Mouse (Mus musculus) forebrain, embryonic 16.5 days (tissue): ENCODE measurements around the gene Pepd. TPM values are rescaled to one million over a fixed set of nuclear protein-coding genes. Genes with fewer than 3 reads are reported as not detected.

ENCODE experiments used
- ATAC-seq: fragments of 200-750 bp; cut with Nextera tagmentation; 2 replicates; pipeline ENCODE4 v1.8.0; 2017; ENCODE audit warnings: mild to moderate bottlenecking, moderate library complexity
- H3K27ac ChIP-seq: fragments of 300-500 bp; sonication (generic); 2 replicates; pipeline ENCODE4 v1.5.1; 2014; ENCODE audit warnings: low read length, control low read depth
- H3K27me3 ChIP-seq: fragments of 300-500 bp; sonication (generic); replicated peaks from 2 replicates; pipeline ENCODE4 v1.6.1; 2014; ENCODE audit warnings: low read length; ENCODE audit not compliant: control insufficient read depth, insufficient read depth
- H3K36me3 ChIP-seq: fragments of 300-500 bp; sonication (generic); 2 replicates; pipeline ENCODE4 v1.6.1; 2014; ENCODE audit not compliant: control insufficient read depth, insufficient read depth
- H3K4me1 ChIP-seq: fragments of 300-500 bp; sonication (generic); replicated peaks from 2 replicates; pipeline ENCODE4 v1.6.1; 2014; ENCODE audit warnings: low read length; ENCODE audit not compliant: control insufficient read depth, insufficient read depth
- H3K4me2 ChIP-seq: fragments of 300-500 bp; sonication (generic); 2 replicates; pipeline ENCODE4 v1.6.1; 2014; ENCODE audit warnings: mild to moderate bottlenecking, low read length, control low read depth
- H3K4me3 ChIP-seq: fragments of 300-500 bp; sonication (generic); replicated peaks from 2 replicates; pipeline ENCODE4 v1.5.1; 2014; ENCODE audit warnings: mild to moderate bottlenecking, low read length, control low read depth
- H3K9ac ChIP-seq: fragments of 300-500 bp; sonication (generic); replicated peaks from 2 replicates; pipeline ENCODE4 v1.6.1; 2014; ENCODE audit warnings: low read depth, low read length, control low read depth
- H3K9me3 ChIP-seq: fragments of 300-500 bp; sonication (generic); 2 replicates; pipeline ENCODE4 v1.6.1; 2016; ENCODE audit warnings: low read length; ENCODE audit not compliant: control insufficient read depth
- WGBS: fragments of 180-500 bp; shearing (Covaris S2); extraction: QIAGEN DNeasy Blood & Tissue Kit; methylation state at CpG from one replicate; pipeline ENCODE4 v1.1.7; 2014; 5-methylcytosine and 5-hydroxymethylcytosine counted together
- polyA plus RNA-seq: library from polyadenylated mRNA; unstranded; fragments of >200 nt; fragmentation: Nextera tagmentation; extraction: Ambion mirVana; gene quantifications from 2 replicates; pipeline ENCODE4 v1.2.1, GENCODE M21; 2015

Pepd gene
- polyA plus RNA-seq, 1 experiment from 2014 or later, result 58.0 TPM

DNA sequence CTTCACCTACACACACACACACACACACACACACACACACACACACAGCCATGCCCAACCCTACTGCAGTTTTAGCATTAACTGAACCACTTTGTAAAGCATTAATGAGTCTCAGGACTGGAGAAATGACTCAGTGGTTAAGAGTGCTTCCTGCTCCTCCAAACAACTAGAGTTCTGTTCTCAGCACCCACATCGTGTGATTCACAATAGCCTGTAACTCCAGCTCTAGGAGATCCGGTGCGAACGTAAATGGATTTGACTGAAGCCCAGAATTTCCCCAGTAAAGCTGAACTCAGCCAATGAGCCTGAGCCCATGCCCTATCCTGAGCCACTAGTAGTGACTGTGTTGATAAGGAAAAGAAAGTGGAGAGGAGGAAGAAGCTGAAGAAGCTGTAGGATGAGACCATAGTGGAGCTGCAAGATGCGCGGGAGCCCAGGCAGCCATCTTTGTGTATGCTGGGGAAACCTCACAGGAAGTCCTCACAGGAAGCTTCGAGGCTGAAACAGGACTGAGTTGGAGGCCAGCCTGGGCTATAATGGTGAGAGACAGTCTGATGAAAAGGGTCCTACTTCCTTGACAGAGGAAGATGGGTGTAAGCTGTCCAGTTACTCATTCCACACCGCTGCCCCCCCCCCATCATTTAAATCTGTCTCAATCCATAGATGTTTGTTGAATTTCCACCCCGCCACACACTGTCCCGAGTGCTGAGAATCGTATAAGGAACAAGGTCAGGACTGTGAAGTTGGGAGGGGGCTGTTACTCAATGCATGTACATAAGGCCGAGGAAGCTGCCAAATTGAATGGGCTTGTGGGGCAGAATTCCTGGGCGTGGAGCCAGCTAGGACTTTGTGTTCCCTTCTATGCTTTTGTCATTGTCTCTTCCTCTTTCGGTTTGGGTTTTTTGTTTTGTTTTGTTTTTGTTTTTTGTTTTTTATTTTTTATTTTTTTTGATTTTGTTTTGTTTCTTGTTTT lies 152.4 kb downstream of the Pepd start:
- Histone ChIP-seq H3K9ac (no peak overlapping the region), H3K27me3 (no peaks in the 10 kb centered on the region), H3K4me1 (no peaks in the 10 kb centered on the region), H3K4me2 (no peak overlapping the region), H3K9me3 (no peaks in the 10 kb centered on the region), H3K36me3 (no peaks in the 10 kb centered on the region), H3K27ac (no peak overlapping the region), H3K4me3 (no peak overlapping the region)
- WGBS, result 59% methylated on average over 14 of the region's 14 CpGs
- no peak for ATAC-seq

DNA sequence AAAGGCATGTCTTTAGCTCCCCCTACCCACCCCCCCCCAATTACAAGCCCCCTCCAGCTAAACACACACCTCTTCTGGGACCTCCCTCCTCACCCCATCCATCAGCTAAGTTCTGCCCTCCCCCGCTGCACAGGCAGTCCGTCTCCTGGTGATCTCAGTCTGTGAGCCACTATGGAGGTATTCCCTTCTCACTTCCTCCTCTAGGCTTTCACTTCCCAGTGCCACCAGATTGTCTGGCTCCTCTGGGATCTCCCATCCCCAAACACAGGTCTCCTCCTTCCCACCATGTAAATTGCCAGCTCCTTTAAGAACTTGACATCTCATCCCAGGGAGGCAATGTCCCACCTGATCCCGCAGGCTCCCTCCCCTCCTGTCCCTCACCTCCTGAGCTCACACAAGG lies 153.8 kb downstream of the Pepd start:
- ATAC-seq, result no peak
- no peaks in the 10 kb centered on the region for H3K9me3 ChIP-seq

DNA sequence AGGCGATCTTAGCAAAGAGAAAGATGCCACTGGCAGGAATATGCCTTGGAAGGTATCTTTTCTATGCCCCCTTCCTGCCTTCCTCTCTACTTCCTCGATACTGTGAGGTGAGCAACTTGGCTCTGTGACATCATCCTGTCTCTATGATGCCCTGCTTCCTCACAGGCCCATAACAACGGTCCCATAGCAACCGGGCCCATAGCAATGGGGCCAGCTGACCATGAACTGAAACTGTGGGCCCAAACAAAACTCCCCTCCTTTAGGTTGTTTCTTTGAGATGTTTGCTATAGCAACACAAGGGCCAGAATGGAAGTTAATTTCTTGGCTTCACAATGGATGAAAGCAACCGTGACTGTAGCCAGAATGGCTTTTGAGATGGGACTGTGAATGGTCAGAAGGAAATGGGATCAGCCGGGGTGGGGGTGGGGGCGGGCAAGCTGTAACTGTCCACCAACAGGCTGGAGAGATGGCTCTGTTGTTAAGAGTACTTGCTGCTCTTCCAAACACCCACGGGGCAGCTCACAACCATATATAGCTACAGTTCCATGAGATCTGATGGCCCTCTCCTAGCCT lies 154.5 kb downstream of the Pepd start:
- H3K36me3 ChIP-seq, result no peaks in the 10 kb centered on the region
- H3K4me2 ChIP-seq, result no peak overlapping the region
- H3K4me3 ChIP-seq, result no peak overlapping the region
- no peak for ATAC-seq
- no peak overlapping the region for H3K27ac ChIP-seq
- no peak overlapping the region for H3K9ac ChIP-seq
- no peaks in the 10 kb centered on the region for H3K9me3 ChIP-seq
- H3K27me3 ChIP-seq, result no peaks in the 10 kb centered on the region
- 66% methylated on average over 8 of the region's 8 CpGs for WGBS
- no peaks in the 10 kb centered on the region for H3K4me1 ChIP-seq

More for the DNA sequence above, 153.8 kb downstream of the Pepd start:
- Histone ChIP-seq H3K36me3 (no peaks in the 10 kb centered on the region), H3K27ac (no peak overlapping the region), H3K27me3 (no peaks in the 10 kb centered on the region), H3K4me3 (no peak overlapping the region), H3K4me2 (no peak overlapping the region), H3K4me1 (no peaks in the 10 kb centered on the region), H3K9ac (no peak overlapping the region)
- WGBS, result 100% methylated on average over 2 of the region's 3 CpGs

DNA sequence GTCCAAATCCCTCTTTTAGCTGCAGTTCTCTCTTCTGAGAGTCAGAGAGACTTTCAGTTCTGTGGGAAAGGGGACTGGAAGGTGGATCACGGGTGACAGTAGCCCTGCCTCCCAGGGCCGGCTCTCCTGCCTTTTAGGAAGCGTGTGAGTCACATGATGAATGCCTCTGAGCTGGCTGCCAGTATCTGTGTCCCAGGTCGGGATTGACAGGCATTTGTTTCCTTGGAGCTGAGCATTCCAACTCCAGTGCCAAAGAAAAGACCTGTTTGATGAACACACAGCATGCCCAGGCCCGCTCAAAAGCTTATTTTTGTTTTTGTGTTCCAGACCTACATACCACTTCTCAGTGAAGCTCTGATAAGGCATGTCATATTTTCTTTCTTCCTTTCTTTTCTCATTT lies 164.5 kb downstream of the Pepd start:
- ATAC-seq, result no peak
- WGBS, result 34% methylated on average over 5 of the region's 5 CpGs

DNA sequence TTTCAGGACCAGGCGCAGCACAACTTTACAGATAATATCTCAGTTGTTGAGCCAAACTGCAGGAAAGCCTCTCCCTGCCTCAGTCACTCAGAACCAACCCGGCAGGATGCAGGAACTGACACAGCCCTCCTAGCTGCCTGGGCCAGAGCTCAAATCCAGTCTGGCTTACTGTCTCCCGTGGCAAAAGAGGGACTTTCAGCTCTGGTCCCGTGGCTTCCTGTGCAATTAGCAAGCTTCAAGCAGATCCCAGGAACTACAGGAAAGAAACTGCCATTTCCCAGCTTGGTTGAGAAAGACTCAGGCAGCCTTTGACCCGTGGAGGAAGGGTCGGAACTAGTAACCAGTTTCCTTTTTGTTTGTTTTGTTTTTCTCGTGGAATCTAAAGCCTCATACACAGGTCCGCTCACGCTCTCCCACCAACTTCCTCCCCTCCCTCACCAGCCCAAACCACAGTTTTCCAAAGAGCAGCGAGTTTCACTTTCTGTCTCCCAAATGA lies 168.7 kb downstream of the Pepd start:
- no peak overlapping the region for H3K4me2 ChIP-seq
- no peaks in the 10 kb centered on the region for H3K4me1 ChIP-seq
- H3K4me3 ChIP-seq, result no peak overlapping the region
- ATAC-seq, result no peak
- no peak overlapping the region for H3K9ac ChIP-seq
- H3K36me3 ChIP-seq, result no peaks in the 10 kb centered on the region
- peaks cover 2% of the 10 kb centered on the region; the same call in 1 of the 2 replicates for H3K27me3 ChIP-seq
- H3K9me3 ChIP-seq, result no peaks in the 10 kb centered on the region
- 46% methylated on average over 10 of the region's 10 CpGs for WGBS
- no peak overlapping the region for H3K27ac ChIP-seq

More for the DNA sequence above, 164.5 kb downstream of the Pepd start:
- H3K4me3 ChIP-seq, result no peak overlapping the region
- H3K27ac ChIP-seq, result no peak overlapping the region
- no peak overlapping the region for H3K9ac ChIP-seq
- H3K4me1 ChIP-seq, result no peaks in the 10 kb centered on the region
- no peak overlapping the region for H3K4me2 ChIP-seq
- H3K27me3 ChIP-seq, result no peaks in the 10 kb centered on the region
- no peaks in the 10 kb centered on the region for H3K9me3 ChIP-seq
- no peaks in the 10 kb centered on the region for H3K36me3 ChIP-seq

DNA sequence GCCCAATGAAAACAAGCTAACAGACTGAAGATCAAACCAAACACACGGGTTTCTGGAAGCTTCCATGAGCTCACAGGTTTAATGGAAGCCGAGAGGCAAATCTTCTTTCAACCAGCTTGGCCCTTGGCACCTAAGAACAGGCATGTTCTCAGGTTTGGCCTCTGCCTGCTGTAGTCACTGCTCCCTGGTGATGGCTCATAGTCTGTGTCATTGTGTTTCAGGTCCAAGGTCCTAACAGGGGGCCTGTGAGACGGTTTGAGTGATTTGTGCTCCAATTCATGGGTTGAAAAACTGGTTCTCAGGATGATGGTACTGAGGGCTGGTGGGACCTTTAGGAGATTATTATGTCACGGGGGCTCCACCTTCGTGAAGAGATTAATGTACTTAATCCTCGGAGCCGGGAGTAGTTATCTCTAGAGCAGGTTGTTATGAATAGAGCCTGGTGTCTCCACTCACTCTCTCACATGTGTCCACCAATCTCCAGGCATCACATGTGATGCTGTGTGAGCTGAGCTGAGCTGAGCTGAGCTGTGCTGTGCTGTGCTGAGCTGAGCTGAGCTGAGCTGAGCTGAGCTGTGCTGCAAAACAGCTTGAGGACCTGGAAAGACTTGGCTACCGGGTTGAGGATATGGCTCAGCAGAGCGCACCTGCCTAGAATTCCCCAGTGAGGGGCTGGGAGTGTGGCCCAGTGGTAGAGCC lies 169.4 kb downstream of the Pepd start:
- ATAC-seq, result no peak
- no peaks in the 10 kb centered on the region for H3K9me3 ChIP-seq
- no peaks in the 10 kb centered on the region for H3K36me3 ChIP-seq
- H3K4me2 ChIP-seq, result no peak overlapping the region
- no peak overlapping the region for H3K9ac ChIP-seq
- H3K4me1 ChIP-seq, result peaks cover 6% of the 10 kb centered on the region
- WGBS, result 76% methylated on average over 9 of the region's 9 CpGs
- H3K27ac ChIP-seq, result no peak overlapping the region
- peaks cover 2% of the 10 kb centered on the region; the same call in 1 of the 2 replicates for H3K27me3 ChIP-seq
- no peak overlapping the region for H3K4me3 ChIP-seq

DNA sequence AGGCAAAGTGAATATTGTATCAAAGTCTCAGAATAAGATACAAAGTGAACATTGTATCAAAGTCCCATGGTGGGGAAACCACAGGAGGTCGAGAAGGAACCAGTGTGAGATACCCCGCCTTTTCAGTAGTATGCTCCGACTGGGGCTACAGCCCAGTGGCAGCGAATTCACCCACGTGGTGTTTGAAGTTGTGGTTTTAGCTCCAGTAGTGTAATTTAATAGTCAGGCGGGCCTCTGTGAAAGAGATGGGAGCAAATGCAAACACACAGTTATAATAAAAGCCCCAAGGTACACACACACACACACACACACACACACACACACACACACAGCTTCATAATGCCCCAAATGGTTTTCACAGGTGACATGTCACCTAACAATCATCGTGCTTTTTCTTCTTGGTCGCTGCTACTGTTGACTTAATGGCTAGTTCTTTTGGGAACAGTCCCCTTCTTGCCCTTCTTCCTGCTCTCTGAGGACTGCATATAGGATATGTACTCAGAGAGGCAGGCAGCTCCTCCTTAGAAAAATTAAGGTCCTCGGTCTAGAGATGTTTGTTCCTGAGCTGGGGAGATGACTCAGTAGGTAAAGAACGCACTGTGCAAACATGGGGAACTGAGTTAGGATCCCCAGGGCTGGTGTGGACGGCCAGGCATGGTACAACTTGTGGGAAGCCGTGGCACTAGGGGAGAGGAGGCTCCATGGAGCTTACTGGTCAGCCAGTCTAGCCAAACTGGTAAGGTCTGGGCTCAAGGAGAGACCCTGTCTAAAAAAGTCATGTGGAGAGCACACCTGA lies 172.6 kb downstream of the Pepd start:
- H3K27me3 ChIP-seq, result peaks cover 2% of the 10 kb centered on the region; the same call in 1 of the 2 replicates
- H3K4me3 ChIP-seq, result no peak overlapping the region
- H3K4me2 ChIP-seq, result no peak overlapping the region
- H3K9ac ChIP-seq, result no peak overlapping the region
- H3K4me1 ChIP-seq, result peaks cover 11% of the 10 kb centered on the region
- no peaks in the 10 kb centered on the region for H3K36me3 ChIP-seq
- H3K9me3 ChIP-seq, result no peaks in the 10 kb centered on the region
- 83% methylated on average over 12 of the region's 12 CpGs for WGBS
- H3K27ac ChIP-seq, result no peak overlapping the region
- no peak for ATAC-seq

DNA sequence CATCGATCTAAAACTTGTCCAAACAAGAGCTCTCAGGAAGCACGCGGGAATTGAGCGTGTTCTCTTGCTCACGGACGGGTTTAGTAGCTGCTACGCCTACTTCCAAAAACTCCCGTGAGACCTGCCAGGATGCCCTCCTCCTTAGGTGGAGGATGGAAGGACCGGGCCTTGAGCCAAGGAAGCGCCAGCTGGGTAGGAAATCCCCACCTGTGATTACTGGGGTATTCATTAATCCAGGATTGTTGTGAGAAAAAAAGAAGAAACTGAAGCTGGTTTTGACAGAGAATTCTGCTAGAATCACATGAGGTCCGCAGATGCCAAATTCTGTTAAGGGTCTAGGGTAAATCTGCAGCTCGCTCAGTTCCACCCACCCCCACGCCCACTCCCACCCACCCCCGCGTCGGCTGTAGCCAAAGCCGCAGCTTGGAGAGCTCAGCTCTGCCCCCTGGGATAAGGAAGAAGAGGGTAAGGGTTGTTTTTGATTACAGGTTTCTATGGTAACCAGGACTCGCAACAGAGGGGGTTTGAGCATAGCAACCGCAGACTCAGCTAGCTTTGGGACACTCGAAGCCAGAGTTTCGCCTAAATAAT lies 174.2 kb downstream of the Pepd start:
- H3K4me3 ChIP-seq, result peak overlapping the region; percentile 33
- H3K36me3 ChIP-seq, result no peaks in the 10 kb centered on the region
- ATAC-seq, result peak; percentile 86
- peak overlapping the region; percentile 58 for H3K4me2 ChIP-seq
- H3K27ac ChIP-seq, result no peak overlapping the region; the same call in 1 of the 2 replicates
- no peaks in the 10 kb centered on the region for H3K9me3 ChIP-seq
- peaks cover 11% of the 10 kb centered on the region for H3K4me1 ChIP-seq
- H3K27me3 ChIP-seq, result peaks cover 2% of the 10 kb centered on the region; the same call in 1 of the 2 replicates
- WGBS, result under 1% methylated on average over 21 of the region's 21 CpGs
- 0 out of 2 replicates have a peak overlapping the region, but pooled peaks have one; percentile 10 for H3K9ac ChIP-seq
